Mouse (Mus musculus) olfactory bulb, adult 2 months (tissue): ENCODE results near the gene Dis3. TPM values are rescaled to one million over a fixed set of nuclear protein-coding genes. Genes with fewer than 3 reads are reported as not detected.

Experiments
- H3K27ac ChIP-seq: fragments of 200-500 bp; 2 replicates; pipeline ENCODE4 v1.5.1; 2012; ENCODE audit warnings: low read depth, low read length; ENCODE audit not compliant: insufficient read depth
- H3K4me1 ChIP-seq: fragments of 200-500 bp; 2 replicates; pipeline ENCODE4 v1.6.1; 2012; ENCODE audit warnings: low read length; ENCODE audit not compliant: control insufficient read depth, insufficient read depth
- H3K4me3 ChIP-seq: fragments of 200-500 bp; 2 replicates; pipeline ENCODE4 v1.5.1; 2012; ENCODE audit warnings: mild to moderate bottlenecking, low read depth, low read length, moderate library complexity; ENCODE audit not compliant: insufficient read depth
- CTCF ChIP-seq: fragments of 200-500 bp; IDR thresholded peaks from 2 replicates; pipeline ENCODE4 v1.5.1; 2012; ENCODE audit warnings: low read depth, mild to moderate bottlenecking, low read length, moderate library complexity; ENCODE audit not compliant: insufficient read depth
- POLR2A ChIP-seq: fragments of 200-500 bp; IDR thresholded peaks from 2 replicates; pipeline ENCODE4 v1.6.1; 2012; ENCODE audit warnings: mild to moderate bottlenecking, low read depth, low read length, moderate library complexity; ENCODE audit not compliant: insufficient read depth
- WGBS: fragments of 180-500 bp; shearing (Covaris S2); methylation state at CpG from one replicate; pipeline ENCODE4 v1.1.7; 2018; 5-methylcytosine and 5-hydroxymethylcytosine counted together
- polyA plus RNA-seq: library from polyadenylated mRNA; stranded (reverse); fragments of >200 nt; gene quantifications from 2 replicates; pipeline ENCODE4 v1.2.4, GENCODE M21; 2012; ENCODE audit warnings: low replicate concordance; ENCODE audit not compliant: missing spikeins, insufficient read depth, insufficient read length

Gene Dis3
- not detected in 2 replicates for polyA plus RNA-seq

DNA sequence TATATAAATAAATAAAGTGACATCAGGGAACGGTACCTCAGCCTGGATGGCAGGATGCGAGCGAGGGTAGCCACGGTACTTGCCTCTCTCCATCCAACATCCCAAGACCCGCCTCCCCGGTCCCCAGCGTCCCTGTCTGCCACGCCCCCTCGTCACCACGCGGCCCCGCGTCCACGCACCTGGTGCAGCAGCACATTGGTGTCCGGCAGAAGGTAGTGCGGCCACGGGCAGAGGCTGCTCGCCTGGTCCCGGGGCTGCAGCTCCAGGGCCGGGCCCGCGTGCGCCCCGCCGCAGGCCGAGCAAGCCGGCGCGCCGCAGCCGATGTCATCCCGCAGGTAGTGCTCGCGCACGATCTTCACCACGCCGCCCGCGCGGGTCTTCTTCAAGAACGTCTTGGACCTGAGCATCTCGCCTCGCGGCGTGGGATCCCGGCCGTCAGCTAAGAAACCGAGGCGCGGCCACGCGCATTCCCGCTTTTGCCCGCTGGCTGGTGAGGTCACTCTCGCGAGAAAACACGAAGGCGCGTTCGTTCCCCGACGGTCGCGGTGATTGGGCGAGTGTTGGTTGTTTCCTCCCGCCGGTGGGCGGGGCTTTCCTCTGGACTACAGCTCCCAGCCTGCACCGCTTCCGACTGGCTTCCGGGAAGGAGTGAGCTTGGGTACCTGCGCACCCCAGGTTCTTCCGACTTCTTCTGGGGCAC lies at the start of gene Dis3, which contains the start of gene Pibf1:
Gene Dis3, minus strand, starts transcription at position 504 of the 700 bp plus-strand sequence.
Gene Pibf1, plus strand, starts transcription at position 158 of the 700 bp plus-strand sequence.
- WGBS = under 1% methylated on average over 73 of the region's 73 CpGs
- no peaks in the 10 kb centered on the region for H3K4me1 ChIP-seq
- peak; percentile 75 for TF ChIP-seq POLR2A
- no peak for TF ChIP-seq CTCF

DNA sequence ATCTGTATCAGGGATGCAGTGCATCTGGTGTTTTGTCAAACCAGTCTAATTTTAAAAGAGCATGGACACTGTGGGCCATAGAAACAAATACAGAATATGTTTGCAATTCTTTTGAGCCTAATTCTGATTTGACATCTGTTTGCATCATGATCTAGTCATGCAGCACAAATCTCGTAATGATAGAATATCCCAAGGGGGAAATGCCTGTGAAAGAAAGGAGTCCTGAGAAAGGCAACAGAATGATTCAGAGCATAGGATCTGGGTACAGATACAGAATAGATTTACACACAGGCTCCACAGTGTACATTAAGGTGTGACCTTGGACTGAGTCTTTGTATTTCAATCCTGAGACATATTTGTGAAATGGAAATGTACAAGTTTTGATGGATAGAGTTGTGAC lies 47.3 kb upstream of the Dis3 start:
- Histone ChIP-seq H3K27ac (no peak overlapping the region), H3K4me3 (no peak overlapping the region), H3K4me1 (no peaks in the 10 kb centered on the region)
- 83% methylated on average over 1 of the region's 1 CpGs for WGBS
- TF ChIP-seq POLR2A = no peak
- no peak for TF ChIP-seq CTCF

More for the DNA sequence above, at the start of gene Dis3, which contains the start of gene Pibf1:
- Histone ChIP-seq H3K27ac (no peak within 1 kb of the TSS), H3K4me3 (peak within 1 kb of the TSS; percentile 94)

DNA sequence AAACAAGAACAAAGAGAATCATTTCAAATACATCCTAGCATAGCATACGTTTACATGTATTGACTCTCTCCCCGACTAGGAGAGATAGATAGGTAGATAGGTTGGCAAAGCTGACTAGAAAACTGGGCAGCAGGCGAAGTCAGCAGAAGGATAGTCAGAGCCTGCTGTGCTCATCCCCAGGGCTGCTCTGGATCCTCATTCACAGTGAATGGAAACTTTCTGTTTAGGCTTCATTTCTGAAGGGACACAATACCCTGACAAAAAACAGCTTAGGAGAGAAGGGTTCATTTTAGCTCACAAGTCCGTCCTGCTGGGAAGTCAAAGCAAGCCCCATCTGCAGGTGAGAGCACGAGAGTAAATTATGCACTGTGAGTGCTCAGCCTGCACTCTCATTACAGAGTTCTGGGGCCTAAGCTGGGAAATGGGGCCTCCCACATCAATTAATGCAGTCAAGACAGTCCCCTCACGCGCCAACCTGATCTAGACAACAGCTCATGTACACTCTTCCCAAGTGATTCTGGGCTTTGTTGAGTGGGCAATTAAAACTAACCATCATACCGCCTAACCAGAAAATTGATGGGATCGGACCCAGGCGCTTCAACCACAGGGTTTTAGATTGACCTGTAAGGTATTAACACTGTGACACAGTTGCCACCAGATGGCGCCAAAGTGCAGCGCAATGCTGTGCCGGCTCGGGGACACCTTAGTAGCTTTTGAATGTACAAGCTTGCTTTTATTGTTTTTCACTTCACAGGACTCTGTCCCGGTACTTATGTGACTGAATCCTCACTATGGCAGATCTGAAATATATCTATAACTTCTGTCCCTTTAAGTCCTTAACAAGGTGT lies 42.4 kb upstream of the Dis3 start:
- TF ChIP-seq POLR2A = no peak
- TF ChIP-seq CTCF = peak; percentile 76
- Histone ChIP-seq H3K27ac (no peak overlapping the region), H3K4me3 (no peak overlapping the region), H3K4me1 (no peaks in the 10 kb centered on the region)
- 32% methylated on average over 15 of the region's 15 CpGs for WGBS

DNA sequence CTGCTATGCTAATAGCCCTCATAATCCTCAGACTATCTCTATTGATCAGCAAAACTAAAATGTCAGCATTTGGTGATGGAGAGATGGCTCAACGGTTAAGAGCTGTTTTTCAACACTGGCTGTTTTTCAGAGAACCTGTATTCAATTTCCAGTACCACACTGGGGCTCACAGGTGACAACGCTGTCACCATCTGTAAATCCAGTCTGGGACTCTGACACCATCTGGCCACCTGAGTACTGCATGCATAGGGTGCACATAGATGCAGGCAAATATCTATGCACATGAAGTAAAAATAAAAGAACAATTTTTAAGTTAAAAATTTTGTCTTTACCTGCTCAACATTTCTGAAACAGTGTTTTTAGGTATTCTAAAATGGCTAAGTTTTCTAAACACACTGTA lies 40.5 kb upstream of the Dis3 start:
- H3K4me1 ChIP-seq = no peaks in the 10 kb centered on the region
- no peak overlapping the region for H3K4me3 ChIP-seq
- no peak overlapping the region for H3K27ac ChIP-seq
- WGBS = 96% methylated on average over 2 of the region's 2 CpGs
- no peak for TF ChIP-seq CTCF

DNA sequence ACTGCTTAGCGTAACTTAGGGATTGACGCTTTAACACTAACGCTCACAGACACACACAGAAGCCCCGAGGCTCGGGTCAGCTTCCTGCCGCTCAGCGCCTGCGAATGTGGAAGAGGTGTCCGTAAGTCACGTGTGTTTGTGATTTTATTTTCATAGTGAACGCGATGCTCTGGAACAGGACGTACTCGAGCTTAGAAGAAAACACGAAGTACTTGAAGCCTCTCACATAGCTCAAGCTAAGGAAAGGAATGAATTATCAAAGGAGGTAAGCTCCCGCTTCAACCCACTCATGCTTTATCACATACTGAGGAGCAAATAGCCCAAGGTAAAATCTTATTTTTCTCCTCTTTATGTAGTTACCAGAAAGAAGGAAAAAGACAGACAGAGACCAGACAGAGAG lies 36.7 kb upstream of the Dis3 start:
- H3K4me1 ChIP-seq = no peaks in the 10 kb centered on the region
- TF ChIP-seq POLR2A (no peak), CTCF (no peak)
- H3K27ac ChIP-seq = no peak overlapping the region
- H3K4me3 ChIP-seq = no peak overlapping the region
- 97% methylated on average over 16 of the region's 16 CpGs for WGBS

DNA sequence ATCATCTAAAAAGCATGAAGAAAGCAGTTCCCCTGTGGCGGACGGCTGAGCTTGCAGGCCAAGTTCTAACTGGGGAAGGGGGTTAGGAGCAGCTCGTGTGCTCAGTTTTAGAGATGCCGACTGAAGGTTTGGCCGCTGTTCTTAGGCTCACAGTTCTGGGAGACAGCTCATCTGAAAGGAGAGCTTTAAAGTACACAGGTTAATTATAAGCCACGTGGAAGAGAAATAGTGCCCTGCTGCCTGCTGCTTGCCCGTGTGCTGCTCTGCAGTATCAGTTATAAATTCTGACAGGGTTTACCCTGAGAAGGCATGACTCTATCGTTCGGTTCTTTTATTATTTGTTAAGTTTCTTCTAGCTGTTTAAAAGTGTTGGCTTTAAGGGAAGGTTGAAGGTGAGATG lies 36.2 kb upstream of the Dis3 start:
- no peak overlapping the region for H3K4me3 ChIP-seq
- TF ChIP-seq POLR2A = no peak
- no peak for TF ChIP-seq CTCF
- H3K4me1 ChIP-seq = no peaks in the 10 kb centered on the region
- H3K27ac ChIP-seq = no peak overlapping the region
- WGBS = 95% methylated on average over 9 of the region's 9 CpGs

DNA sequence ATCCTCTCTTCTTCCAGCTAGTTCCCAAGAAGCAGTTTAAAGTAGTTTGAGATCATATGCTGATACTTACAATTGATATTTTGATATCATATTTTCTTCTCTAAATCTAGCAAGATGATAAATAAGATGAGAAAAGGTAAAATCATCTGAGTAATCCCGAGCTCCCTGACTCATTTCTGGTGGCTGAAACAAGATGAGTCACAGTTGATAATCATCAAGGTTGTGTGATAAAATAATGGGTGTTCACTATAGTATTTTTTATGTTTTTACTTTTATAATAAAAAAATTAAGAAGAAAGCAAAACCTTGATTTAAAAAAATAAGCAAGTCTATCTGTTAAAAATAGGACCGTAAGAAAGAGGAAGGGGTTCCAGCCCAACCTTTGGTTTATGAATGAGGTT lies 34.5 kb upstream of the Dis3 start:
- Histone ChIP-seq H3K4me1 (no peaks in the 10 kb centered on the region), H3K27ac (no peak overlapping the region), H3K4me3 (no peak overlapping the region)
- TF ChIP-seq POLR2A (no peak), CTCF (no peak)
- 84% methylated on average over 2 of the region's 2 CpGs for WGBS

DNA sequence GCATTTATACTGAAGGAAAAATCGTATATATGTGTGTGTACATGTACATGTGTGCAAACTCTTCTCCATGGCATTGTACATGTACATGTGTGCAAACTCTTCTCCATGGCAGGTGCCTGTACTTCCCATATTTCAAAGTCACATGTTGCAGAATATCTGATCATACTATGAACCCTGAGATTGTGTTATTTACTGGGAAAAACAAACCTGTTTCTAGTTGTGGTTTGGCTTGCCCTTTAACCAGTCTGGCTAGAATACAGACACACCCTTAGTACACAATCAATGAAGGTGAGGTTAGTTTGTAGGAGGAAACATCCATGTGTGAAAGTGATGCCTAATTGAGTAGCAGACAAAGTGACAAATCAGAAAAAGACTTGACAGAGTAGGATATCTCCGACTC lies 29.5 kb upstream of the Dis3 start:
- Histone ChIP-seq H3K27ac (no peak overlapping the region), H3K4me1 (no peaks in the 10 kb centered on the region), H3K4me3 (no peak overlapping the region)
- 96% methylated on average over 2 of the region's 2 CpGs for WGBS
- TF ChIP-seq POLR2A = no peak
- no peak for TF ChIP-seq CTCF

DNA sequence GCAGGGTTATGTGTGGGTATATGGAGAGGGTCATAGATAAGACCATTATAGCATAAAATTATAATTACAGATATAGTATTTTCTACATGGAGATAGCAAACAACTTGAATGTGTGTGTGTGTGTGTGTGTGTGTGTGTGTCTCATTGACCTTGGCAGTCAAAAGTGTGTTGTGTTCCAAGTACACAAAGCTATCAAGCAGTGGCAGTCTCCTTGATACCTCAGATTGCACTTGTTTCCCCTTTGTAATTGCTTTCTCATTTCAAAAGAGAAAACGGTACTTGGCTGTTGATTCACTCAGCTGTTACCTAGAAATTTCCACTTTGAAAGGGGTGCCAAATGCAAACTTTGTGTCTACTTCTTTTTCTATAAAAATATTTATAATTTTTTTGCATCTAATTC lies 27.9 kb upstream of the Dis3 start:
- 58% methylated on average over 1 of the region's 1 CpGs for WGBS
- no peak for TF ChIP-seq POLR2A

More for the DNA sequence above, 27.9 kb upstream of the Dis3 start:
- no peak overlapping the region for H3K4me3 ChIP-seq
- no peak overlapping the region for H3K27ac ChIP-seq
- H3K4me1 ChIP-seq = no peaks in the 10 kb centered on the region
